Mouse (Mus musculus): ENCODE measurements around the gene Ptprd. TPM values are rescaled to one million over a fixed set of nuclear protein-coding genes. Genes with fewer than 3 reads are reported as not detected.

Ptprd gene
- polyA plus RNA-seq, 1 experiment from 2014 or later: 10.4 TPM

DNA sequence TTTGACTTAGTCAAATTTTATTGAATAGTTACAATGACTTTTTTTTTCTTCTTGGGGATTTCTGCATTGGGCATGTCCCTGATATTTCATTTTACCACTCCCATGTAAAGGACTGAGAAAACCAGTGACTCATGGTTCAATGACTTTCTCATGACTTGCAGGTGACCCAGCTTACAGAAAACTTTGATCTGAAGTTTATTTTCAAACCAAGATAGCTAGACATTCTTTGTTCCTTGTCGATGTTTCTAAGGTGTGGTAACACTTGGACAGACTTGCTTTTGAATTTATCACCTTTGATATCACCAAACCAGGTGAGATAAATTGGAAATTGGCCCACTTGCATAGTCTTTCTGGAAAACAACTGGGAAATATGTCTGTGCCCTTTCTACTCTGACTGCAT is 1747.1 kb downstream of the Ptprd start:
- H3K27me3 ChIP-seq (replicated peaks): no peaks in the 10 kb centered on the region
- no peak overlapping the region for H3K4me3 ChIP-seq
- no peak overlapping the region for H3K27ac ChIP-seq (replicated peaks)
- no peak for ATAC-seq (ENCODE audit: extremely low read depth, insufficient number of reproducible peaks, low FRiP score, low TSS enrichment)
- WGBS: 63% methylated on average over 1 of the region's 1 CpGs
- no peaks in the 10 kb centered on the region for H3K36me3 ChIP-seq
- H3K9ac ChIP-seq: no peak overlapping the region
- H3K4me2 ChIP-seq: no peak overlapping the region
- H3K4me1 ChIP-seq: peaks cover 30% of the 10 kb centered on the region
- no peaks in the 10 kb centered on the region for H3K9me3 ChIP-seq

DNA sequence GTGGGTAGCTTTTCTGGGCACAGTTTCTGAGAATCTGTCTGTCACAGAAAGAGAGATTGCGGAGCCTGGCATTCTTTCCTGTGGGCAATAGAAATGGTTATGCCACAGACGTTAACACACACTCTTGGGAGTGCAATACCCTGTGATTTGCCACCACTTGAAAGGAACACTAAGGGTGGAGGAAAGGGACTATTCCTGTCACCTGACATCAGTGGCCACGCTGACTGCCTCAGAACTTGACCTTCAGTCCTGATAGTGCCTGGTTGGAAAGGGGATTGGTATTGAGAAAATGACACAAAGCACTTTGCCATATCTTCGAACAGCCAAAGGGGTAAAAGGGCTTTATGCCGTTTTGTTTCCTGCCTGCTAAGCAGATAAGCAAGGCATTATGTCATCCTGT is 1750.4 kb downstream of the Ptprd start:
- WGBS: 21% methylated on average over 5 of the region's 5 CpGs

DNA sequence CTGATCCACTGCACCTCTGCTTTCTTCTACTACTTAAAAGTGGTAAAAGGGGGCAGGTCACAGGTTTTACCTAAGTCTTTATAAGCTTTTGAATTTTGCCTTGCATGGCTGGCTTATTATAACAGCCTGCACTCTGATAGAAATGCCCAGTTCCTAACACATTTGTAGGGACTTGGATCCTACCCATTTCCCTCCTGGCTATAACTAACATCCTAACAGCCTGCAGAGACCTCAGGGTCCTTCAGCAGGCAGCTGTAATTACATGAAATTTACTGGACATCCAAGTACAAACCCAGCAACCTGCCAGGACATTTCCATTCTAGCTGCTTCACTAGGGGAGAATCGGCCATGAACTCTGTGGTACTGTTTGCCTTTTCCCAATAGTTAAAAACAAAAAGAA is 1751.2 kb downstream of the Ptprd start:
- peak overlapping the region; percentile 31; the same call in 1 of the 2 replicates for H3K4me2 ChIP-seq
- H3K4me1 ChIP-seq: peaks cover 62% of the 10 kb centered on the region
- no peaks in the 10 kb centered on the region for H3K27me3 ChIP-seq (replicated peaks)
- H3K27ac ChIP-seq (replicated peaks): peak overlapping the region; percentile 71
- no peaks in the 10 kb centered on the region for H3K9me3 ChIP-seq
- 79% methylated on average over 1 of the region's 1 CpGs for WGBS
- no peaks in the 10 kb centered on the region for H3K36me3 ChIP-seq
- no peak overlapping the region for H3K9ac ChIP-seq
- H3K4me3 ChIP-seq: no peak overlapping the region
- no peak for ATAC-seq (ENCODE audit: extremely low read depth, insufficient number of reproducible peaks, low FRiP score, low TSS enrichment)

More for the DNA sequence above, 1750.4 kb downstream of the Ptprd start:
- H3K36me3 ChIP-seq: no peaks in the 10 kb centered on the region
- H3K27me3 ChIP-seq (replicated peaks): no peaks in the 10 kb centered on the region
- H3K4me1 ChIP-seq: peaks cover 54% of the 10 kb centered on the region
- peak overlapping the region; percentile 31 for H3K4me2 ChIP-seq
- H3K9me3 ChIP-seq: no peaks in the 10 kb centered on the region
- no peak; the same call in 1 of the 2 replicates for ATAC-seq (ENCODE audit: extremely low read depth, insufficient number of reproducible peaks, low FRiP score, low TSS enrichment)
- H3K4me3 ChIP-seq: no peak overlapping the region
- H3K9ac ChIP-seq: no peak overlapping the region
- peak overlapping the region; percentile 71 for H3K27ac ChIP-seq (replicated peaks)

DNA sequence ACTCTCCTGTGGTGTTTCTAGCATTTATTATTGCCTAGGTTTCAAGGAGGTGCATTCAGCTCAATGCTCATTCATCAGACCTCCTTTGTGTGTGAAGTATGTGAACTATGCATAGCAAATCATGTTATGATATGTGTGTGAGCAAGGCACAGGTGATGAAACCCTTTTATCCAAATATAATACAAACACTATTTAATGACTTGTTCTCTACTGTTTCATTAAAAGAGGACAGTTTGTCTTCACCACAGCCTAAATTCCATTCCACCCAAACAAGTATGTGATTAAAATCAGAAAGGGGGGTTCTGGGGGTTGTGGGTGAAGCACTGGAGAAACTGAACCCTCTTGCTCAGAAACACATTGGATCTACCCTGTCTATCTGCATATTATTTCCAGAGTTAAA is 1752.1 kb downstream of the Ptprd start:
- Histone ChIP-seq H3K27ac (replicated peaks) (no peak overlapping the region), H3K4me3 (no peak overlapping the region), H3K36me3 (no peaks in the 10 kb centered on the region), H3K4me2 (no peak overlapping the region), H3K9ac (no peak overlapping the region), H3K27me3 (replicated peaks) (no peaks in the 10 kb centered on the region), H3K4me1 (peaks cover 67% of the 10 kb centered on the region), H3K9me3 (no peaks in the 10 kb centered on the region)
- no peak for ATAC-seq (ENCODE audit: extremely low read depth, insufficient number of reproducible peaks, low FRiP score, low TSS enrichment)

DNA sequence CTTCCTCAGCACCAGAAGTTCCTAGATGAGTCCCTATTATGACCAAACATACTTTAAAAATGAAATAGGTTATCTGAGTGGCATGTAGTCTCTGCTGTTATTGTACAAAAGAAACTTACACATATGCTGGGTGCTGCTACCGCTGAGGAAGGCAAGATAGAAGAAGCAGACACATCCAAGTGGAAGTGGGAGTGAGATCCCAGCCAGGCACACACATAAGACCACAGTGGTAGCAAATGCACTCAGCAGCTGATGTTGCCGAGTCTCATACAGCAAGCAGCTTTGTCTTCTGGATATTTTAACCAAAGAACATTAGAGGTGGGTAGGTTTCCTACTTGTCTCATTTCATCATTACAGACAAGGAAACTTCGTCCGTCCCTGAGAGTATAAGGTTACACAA is 1759.5 kb downstream of the Ptprd start:
- Histone ChIP-seq H3K27ac (replicated peaks) (no peak overlapping the region), H3K27me3 (replicated peaks) (no peaks in the 10 kb centered on the region), H3K4me3 (no peak overlapping the region), H3K36me3 (no peaks in the 10 kb centered on the region), H3K4me2 (no peak overlapping the region), H3K4me1 (peaks cover 49% of the 10 kb centered on the region), H3K9me3 (no peaks in the 10 kb centered on the region), H3K9ac (no peak overlapping the region)
- WGBS: 65% methylated on average over 4 of the region's 4 CpGs
- no peak for ATAC-seq (ENCODE audit: extremely low read depth, insufficient number of reproducible peaks, low FRiP score, low TSS enrichment)

DNA sequence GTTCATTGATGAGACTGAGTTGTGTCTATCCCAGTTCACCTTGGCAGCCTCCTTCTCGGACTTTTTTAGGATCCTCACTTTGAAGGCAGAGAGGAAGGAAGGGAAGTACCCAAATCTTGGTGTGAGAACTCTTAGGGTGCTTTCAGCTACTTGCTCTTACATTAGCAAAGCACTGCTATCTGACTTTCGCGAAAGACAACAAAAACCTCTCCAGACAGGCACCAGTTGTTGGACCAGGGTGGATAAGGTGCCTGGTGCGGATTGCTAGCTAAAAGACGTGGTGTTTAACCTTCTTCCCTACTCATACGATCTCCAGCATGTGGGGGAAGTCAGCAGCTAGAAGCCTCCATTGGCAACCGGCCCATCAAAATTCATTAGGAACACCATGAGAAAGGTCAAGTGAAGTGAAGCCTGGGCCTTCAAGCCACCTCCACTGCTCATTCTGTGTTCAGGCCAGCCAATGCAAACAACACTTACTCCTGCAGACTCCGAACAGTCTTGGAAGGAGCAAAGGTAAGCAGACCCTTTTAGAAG is 1760.7 kb downstream of the Ptprd start:
- H3K27me3 ChIP-seq (replicated peaks): no peaks in the 10 kb centered on the region
- 21% methylated on average over 8 of the region's 8 CpGs for WGBS

DNA sequence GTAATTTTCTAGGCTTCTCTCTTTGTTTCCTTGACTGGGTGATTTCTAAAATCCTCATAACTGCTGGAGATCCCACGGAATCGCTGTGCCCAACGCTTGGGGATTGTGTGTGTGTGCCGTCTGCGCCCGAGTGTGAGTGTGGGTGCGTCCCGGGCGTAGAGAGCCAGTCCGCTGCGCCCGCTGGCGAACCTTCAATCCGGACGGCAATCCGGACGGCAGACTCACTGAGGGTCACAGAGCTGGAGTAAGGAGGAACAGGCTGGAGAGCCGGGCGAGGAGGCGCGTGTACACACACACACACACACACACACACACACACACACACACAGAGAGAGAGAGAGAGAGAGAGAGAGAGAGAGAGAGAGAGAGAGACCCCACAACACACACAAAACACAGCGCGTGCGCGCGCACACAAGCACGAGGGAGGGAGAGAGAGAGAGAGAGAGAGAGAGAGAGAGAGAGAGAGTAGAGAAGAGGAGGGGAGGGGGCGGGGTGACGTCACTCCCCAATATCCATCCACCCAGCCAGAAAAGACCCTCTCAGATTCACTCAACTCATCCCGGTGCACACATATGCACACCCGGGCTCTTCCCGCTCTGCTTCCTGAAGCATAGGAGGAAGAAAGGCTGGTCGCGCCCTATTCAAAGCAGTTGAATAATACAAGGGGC is 1761.3 kb downstream of the Ptprd start:
- H3K4me3 ChIP-seq: peak overlapping the region; percentile 82
- H3K36me3 ChIP-seq: no peaks in the 10 kb centered on the region
- peak overlapping the region; percentile 83 for H3K4me2 ChIP-seq
- peaks cover 39% of the 10 kb centered on the region for H3K4me1 ChIP-seq
- peak overlapping the region; percentile 99 for H3K9ac ChIP-seq
- under 1% methylated on average over 29 of the region's 34 CpGs for WGBS
- H3K27me3 ChIP-seq (replicated peaks): no peaks in the 10 kb centered on the region
- ATAC-seq (ENCODE audit: extremely low read depth, insufficient number of reproducible peaks, low FRiP score, low TSS enrichment): peak; percentile 40; the same call in 1 of the 2 replicates
- H3K9me3 ChIP-seq: no peaks in the 10 kb centered on the region
- peak overlapping the region; percentile 98 for H3K27ac ChIP-seq (replicated peaks)

More for the DNA sequence above, 1760.7 kb downstream of the Ptprd start:
- ATAC-seq (ENCODE audit: extremely low read depth, insufficient number of reproducible peaks, low FRiP score, low TSS enrichment): no peak
- H3K4me3 ChIP-seq: peak overlapping the region; percentile 82
- H3K9ac ChIP-seq: peak overlapping the region; percentile 99
- H3K9me3 ChIP-seq: no peaks in the 10 kb centered on the region
- peak overlapping the region; percentile 83 for H3K4me2 ChIP-seq
- H3K4me1 ChIP-seq: peaks cover 45% of the 10 kb centered on the region
- peak overlapping the region; percentile 98 for H3K27ac ChIP-seq (replicated peaks)
- no peaks in the 10 kb centered on the region for H3K36me3 ChIP-seq

DNA sequence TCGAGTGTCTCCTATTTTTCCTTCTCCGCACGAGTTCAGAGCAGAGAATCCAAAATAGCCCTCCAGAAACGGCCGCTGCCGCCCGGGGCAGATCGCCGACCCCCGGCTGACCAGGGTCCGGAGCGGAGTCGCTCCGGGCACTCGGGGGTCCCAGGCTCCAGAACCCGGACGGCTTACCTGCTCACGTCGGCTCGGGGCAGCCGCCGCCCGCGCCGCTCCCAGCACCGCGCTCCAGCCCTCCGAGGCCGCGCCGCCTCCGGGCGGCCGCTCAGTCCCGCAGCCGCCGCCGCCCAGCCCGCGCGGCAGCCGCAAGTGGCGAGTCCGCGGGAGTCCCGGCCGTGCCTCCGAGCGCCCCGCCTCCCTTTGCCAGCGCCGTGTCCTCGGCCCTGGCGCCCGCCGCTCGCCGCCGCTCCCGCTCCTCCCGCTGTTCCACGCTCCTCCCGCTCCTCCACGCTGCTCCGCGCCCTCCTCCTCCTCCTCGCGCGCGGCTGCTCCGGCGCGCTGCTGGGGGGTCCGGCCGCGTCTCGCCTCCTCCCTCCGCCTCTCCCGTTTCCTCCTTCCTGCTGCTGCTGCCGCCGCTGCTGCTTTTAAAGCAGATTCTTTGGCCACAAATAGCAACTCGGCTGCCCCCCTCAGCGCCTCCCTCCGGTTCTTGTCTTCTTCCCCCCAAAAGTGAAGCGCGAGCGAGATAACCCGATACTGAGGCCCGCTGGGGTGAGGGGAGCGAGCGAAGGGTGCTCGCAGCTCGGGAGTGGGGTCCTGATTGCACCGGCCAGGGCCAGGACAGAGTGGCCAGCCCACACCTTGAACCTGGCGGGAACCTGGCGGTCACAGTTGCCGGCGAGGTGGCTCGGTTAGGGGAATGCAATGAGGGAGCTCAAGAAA is 1762.1 kb downstream of the Ptprd start:
- Histone ChIP-seq H3K27me3 (replicated peaks) (no peaks in the 10 kb centered on the region), H3K9me3 (no peaks in the 10 kb centered on the region), H3K27ac (replicated peaks) (peak overlapping the region; percentile 98), H3K36me3 (no peaks in the 10 kb centered on the region), H3K4me3 (peak overlapping the region; percentile 82), H3K9ac (peak overlapping the region; percentile 99), H3K4me2 (peak overlapping the region; percentile 83), H3K4me1 (peaks cover 40% of the 10 kb centered on the region)
- WGBS: under 1% methylated on average over 64 of the region's 99 CpGs
- ATAC-seq (ENCODE audit: extremely low read depth, insufficient number of reproducible peaks, low FRiP score, low TSS enrichment): peak; percentile 59; the same call in 1 of the 2 replicates

DNA sequence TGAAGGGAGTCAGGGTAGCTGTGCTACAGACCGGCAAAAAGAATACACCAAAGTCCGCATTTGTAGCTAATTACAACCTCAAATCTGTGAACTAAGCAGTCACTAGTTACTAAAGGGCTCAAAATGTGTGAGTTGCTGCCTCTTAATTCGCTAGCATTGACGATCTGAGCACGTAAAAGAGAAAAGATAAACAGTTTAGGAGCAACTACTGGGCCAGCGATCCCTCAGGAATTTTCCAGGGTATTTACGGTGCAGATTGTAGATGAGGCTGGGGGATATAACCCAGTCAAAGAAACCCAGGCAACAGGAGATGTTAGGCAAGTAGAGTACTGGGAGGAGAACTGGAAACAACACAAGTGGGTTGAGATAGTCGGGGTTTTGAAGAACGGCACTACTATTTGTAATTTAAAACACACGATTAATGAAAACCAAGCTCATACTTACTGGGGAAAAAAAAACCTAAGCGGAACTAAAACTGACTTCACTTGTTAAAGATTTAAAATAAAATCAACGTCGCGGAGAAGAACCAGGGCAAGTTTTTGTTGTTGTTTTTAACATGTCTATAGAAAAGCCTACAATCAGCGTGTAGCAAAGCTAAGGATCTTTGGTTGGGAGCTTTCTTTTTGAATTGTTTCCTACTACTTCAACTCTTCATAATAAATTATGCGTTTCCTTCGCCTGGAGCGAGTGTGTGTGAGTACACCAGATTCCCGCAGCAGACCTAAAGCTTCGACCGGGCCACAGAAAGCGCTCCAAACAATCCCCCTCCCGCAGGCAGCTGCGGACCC is 1762.9 kb downstream of the Ptprd start:
- no peaks in the 10 kb centered on the region for H3K27me3 ChIP-seq (replicated peaks)
- H3K9ac ChIP-seq: peak overlapping the region; percentile 99
- H3K4me1 ChIP-seq: peaks cover 41% of the 10 kb centered on the region
- no peaks in the 10 kb centered on the region for H3K36me3 ChIP-seq
- peak overlapping the region; percentile 98 for H3K27ac ChIP-seq (replicated peaks)
- H3K4me2 ChIP-seq: peak overlapping the region; percentile 83
- peak overlapping the region; percentile 82 for H3K4me3 ChIP-seq
- under 1% methylated on average over 24 of the region's 24 CpGs for WGBS
- no peak for ATAC-seq (ENCODE audit: extremely low read depth, insufficient number of reproducible peaks, low FRiP score, low TSS enrichment)
- H3K9me3 ChIP-seq: no peaks in the 10 kb centered on the region

DNA sequence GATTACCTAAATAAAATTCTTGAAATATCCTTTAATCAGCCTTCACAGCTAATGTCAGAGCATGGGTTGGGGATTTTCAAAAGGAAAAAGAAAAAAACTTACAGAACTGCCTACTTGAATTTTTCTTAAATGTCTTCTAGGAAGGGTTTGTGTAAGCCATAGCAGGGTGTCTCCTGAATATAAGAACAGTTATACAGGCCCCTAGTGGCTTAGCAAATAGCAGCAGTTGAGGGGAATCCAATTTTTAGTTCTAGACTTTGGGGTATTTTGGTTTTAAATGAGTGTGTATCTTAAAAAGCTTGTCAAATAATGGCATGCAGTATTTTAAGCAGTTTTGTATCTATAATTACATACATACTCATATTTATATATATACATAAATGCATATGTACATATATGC is 1764.4 kb downstream of the Ptprd start:
- no peak for ATAC-seq (ENCODE audit: extremely low read depth, insufficient number of reproducible peaks, low FRiP score, low TSS enrichment)
- no peak overlapping the region for H3K27ac ChIP-seq (replicated peaks)
- no peaks in the 10 kb centered on the region for H3K27me3 ChIP-seq (replicated peaks)
- H3K9ac ChIP-seq: no peak overlapping the region
- H3K4me2 ChIP-seq: peak overlapping the region; percentile 83
- H3K9me3 ChIP-seq: no peaks in the 10 kb centered on the region
- H3K36me3 ChIP-seq: no peaks in the 10 kb centered on the region
- peaks cover 47% of the 10 kb centered on the region for H3K4me1 ChIP-seq
- peak overlapping the region; percentile 82; the same call in 1 of the 2 replicates for H3K4me3 ChIP-seq

DNA sequence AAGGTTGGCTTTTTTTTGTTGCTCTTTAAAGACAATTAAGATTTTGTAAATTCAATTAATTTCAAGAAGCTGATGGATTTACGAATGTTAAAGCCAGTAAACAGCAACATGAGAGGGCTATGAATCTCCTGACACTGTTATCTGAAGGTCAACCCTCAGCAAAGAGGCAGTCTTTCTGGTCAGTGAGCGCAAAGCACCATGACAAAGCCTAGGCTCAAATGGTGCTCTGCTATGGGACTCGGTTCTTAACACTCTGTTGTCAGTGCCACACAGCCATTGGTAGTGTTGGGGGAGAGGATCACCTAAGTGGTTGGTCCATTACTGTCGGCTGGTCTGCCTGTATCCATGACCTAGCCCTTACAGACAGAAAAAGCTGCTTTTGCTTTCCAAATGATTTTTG is 1767.0 kb downstream of the Ptprd start:
- Histone ChIP-seq H3K9ac (no peak overlapping the region), H3K27ac (replicated peaks) (no peak overlapping the region), H3K4me1 (peaks cover 50% of the 10 kb centered on the region), H3K4me3 (no peak overlapping the region), H3K27me3 (replicated peaks) (no peaks in the 10 kb centered on the region), H3K36me3 (no peaks in the 10 kb centered on the region), H3K9me3 (no peaks in the 10 kb centered on the region), H3K4me2 (no peak overlapping the region)
- WGBS: 56% methylated on average over 4 of the region's 4 CpGs
- no peak for ATAC-seq (ENCODE audit: extremely low read depth, insufficient number of reproducible peaks, low FRiP score, low TSS enrichment)
